Mouse (Mus musculus) common myeloid progenitor, adult 5-6 weeks (primary cell): ENCODE measurements around the gene Etl4. TPM values are rescaled to one million over a fixed set of nuclear protein-coding genes. Genes with fewer than 3 reads are reported as not detected.
A peak's percentile ranks its signal among the peaks of the same experiment; 100 is the strongest.

Experiments
- ATAC-seq: replicated peaks from 2 replicates; pipeline ENCODE4 v1.8.0; 2016; ENCODE audit warnings: low read depth, mild to moderate bottlenecking, moderate TSS enrichment, inconsistent platforms; ENCODE audit not compliant: poor library complexity, severe bottlenecking
- total RNA-seq: library from RNA; stranded (forward); fragments of 200-1000, 187-1606 nt; gene quantifications from 2 replicates; pipeline ENCODE4 v1.2.3, GENCODE M21; 2017

Etl4 gene
- total RNA-seq, 1 experiment from 2014 or later: 1.1 TPM

DNA sequence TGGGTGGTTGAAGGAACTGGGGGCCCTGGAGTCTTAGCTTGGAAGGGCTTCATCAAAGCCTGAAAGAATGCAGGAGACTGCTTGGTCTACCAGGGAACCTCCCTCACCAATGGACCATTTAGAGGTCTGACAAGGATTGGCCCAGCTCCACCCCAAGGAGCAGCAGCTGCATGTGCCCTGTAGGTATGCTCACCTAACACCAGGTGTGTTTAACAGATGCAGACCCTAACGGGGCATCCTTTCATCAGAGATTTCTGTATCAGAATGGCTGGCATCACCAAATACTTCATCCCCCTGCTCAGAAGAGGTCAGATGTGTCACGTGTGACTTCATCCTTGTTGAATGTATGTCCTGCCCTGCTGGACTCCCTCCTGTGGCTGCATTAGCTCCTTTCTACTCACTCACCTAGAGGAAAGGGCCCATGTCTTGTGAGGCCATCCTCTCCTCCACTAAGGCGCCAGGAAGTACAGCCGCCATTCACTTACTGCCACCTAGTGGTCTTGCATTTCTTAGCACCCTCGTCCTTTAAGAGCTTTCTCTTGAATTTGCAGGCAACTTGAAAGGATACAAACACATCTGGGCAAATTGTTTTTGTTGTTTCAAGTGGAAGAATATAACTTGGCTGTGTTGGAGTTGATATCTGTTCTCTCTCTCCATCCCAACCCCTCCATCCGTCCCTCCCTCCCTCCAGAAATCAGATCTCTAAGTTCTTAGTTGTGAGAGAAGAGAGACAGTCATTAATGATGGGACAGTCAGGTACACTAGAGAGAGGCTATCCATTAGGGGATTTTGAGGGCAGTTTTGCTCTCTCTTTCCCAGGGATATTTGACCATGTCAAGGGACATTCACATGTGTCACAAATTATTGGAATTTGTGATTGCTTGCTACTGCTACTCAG is 870.2 kb downstream of the Etl4 start:
- ATAC-seq: peak; percentile 73

DNA sequence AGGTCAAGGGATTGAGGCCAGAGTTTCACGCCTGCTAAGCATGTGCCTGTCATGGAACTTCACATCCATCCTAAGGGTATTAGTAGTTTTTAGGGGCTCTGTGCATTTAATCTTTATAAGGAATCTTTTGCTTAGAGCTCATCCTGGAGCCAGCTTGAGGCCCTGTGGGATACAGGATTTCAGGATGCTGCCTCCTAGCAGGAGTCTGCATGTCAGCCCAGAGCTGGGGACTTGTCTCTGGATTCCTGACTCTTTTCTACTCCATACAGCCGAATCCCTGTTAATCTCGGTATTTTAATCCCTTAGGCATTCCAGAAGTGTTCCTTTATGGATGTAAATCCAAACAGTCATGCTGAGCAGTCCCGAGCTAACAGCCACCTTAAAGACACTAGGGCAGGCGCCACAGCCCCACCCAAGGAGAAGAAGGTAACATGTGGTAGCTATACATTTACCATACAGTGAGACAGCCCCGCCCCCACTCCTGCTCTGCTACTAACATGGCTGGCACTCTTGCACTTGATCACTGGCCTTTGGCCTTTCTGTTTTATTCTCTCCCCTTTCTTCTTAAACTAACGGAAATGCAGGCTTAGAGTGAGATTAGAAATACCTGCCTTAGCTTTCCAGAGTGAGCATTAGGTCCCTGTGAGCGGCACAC is 891.8 kb downstream of the Etl4 start:
- no peak for ATAC-seq

DNA sequence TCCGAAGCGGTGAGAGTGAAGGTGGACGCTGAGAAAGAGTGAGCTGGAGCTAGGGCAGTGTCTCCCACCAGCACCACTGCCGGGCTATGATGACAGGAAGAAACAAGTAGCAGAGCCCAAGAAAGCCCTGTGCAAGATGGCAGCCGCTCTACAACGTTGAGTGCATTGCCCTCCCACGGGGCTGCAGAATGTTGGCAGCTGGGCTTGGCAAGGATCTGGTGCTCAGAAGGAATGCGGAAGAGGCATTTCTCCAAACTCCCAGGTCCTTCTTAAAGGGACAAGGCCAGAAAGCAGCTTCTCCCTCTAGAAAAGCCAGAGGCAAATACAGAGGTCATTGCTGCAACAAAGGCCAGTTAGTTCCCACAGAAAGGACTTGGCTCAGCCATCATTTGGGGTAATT is 901.9 kb downstream of the Etl4 start:
- ATAC-seq: no peak

DNA sequence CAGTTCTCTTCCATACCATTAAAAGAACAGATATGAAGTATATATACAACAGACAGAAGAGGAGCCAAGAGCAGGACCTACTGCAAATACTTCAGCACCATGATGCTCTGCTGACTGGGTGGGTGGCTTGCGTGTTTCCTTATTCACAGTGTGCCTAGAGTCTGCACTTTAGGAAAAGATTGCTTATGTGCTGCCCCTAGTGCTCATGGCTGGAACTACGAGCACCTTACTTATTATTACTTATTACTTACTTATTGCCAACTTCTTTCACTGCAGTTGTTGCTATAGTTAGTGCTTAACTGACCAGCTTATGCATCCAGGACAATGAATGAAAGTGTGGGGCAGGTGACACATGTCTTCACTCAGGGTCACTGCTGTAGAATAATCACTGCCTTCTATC is 904.4 kb downstream of the Etl4 start:
- no peak for ATAC-seq

DNA sequence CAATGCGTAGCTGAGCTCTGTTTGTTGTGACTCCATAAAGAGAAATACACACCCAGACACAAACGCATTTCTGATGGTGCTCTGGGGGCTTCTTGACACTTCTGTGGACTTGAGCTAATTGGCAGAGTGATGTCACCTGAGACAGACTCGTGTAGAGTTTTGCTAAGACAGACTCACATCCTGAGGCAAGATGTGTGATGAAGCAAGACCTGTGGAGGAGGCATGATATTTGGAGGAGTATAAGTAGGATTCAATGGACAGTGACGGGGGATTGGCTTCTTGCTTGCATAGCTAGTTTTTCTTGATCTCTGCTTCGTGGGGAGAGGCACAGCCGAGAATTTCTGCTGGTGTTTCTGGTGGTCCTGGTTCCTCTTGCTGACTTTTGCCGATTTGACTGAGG is 908.6 kb downstream of the Etl4 start:
- ATAC-seq: no peak

DNA sequence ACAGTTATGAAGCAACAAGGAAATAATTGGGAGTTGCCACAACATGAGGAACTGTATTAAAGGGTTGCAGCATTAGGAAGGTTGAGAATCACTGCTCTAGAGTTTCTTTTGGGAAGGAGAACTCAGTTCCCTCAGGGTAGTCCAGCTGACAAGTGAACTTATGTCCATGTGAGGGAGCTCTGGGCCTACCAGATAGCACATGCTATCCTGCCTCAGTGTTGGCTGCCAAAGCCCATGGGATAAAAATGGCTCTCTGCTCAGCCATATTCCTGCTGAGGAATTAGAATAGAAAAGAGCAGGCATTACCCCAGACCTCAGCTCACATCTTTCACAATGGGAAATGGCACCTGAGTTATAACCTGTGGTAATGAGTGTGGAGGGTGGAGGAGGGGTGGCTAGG is 916.7 kb downstream of the Etl4 start:
- ATAC-seq: no peak

DNA sequence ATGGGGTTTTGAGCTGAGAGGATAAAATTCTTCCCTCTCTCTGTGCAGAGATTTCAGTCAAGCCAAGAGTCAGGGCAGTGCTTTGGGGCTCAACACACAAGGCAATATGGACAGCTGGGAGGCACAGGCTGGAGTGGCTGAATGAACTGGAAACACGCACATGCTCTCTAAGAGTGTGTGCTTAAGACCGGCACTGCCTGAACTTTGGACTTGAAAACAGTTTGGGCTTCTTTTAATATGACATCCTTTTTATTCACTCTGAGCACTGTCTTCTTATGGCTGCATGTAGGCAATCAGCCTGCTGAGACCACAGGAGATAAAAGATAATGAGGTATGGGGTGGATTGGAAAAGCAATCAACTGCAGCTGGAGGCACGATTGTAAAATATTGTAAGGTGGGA is 921.3 kb downstream of the Etl4 start:
- ATAC-seq: no peak

DNA sequence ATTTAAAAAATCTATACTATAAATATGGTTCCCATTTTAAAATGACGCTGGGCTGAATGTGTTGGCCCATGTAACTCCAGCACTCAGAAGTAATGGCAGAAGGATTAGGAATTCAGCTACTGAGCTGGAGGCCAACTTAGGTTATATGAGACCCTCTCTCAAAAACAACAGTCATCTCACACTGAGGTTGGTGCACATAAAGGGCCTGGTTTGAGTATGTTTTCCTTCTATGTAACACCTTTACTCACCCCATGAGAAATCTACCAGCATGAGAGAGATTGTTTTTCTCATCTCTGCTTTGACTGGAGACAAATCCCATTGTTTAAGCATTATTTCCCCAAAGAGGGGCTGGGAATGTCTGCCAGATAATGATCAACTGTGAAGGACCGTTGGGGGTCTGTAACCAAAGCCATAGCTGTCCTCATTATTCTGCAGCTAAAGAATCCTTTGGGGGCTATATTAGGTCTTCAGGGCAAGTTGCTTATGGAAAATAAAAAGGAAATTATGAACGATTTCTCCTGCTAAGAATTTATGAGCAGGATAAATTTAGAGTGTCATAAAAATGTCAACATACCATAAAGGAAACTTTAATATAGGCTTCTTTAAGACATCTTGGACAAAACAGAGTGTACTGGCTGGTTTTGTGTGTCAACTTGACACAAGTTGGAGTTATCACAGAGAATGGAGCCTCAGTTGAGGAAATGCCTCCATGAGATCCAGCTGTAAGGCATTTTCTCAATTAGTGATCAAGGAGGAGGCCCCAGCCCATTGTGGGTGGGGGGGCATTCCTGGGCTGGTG is 922.2 kb downstream of the Etl4 start:
- ATAC-seq: no peak

DNA sequence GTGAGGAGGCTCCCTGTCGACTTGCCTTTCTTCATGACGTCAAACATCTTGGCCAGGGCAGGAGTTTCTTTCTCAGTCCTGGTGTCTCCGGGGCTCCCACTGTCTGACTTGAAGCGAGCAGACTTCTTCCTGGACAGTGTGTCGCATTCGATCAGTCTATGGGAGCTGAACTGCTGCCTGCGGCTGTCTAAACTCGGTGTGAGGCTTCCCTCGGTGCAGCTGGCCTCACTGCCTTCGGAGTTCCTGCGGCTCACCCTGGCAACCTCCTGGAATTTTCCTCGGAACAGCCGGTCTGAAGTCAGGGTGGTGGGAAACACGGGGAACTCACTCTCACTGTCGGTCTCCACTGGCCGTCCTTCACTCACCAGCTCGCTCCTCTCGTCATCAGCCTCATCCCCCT is 939.8 kb downstream of the Etl4 start:
- ATAC-seq: no peak
